ENCODE assay signal across 9 mouse cellular contexts in genomic region chr5:54241169-54241917, GRCm38 (mm10).
DNase-seq lines count a peak whose midpoint lies in the region; ATAC-seq and TF ChIP-seq lines count a peak whose summit lies in the region.
"Had no signal": no experiment of that assay in that cellular context is flagged by ENCODE, and none has a peak within 500 bp of the region (broad histone marks: within the 10 kb centered on the region; RNA-seq: fewer than 3 reads in every experiment).

No protein-coding gene starts in this region.

- peaks cover 7% of the 10 kb centered on the region for H3K4me1 ChIP-seq in hindbrain, embryonic 13.5 days (replicated peaks)
- no peaks in the 10 kb centered on the region for H3K4me1 ChIP-seq in hindbrain, embryonic 12.5 days
- no peaks in the 10 kb centered on the region for H3K4me1 ChIP-seq in lung, embryonic 14.5 days (ENCODE audit: insufficient read depth)
- H3K4me1 ChIP-seq in lung, adult 2 months (ENCODE audit: control insufficient read depth, insufficient read depth, low read length), result no peaks in the 10 kb centered on the region
- no peaks in the 10 kb centered on the region for H3K4me1 ChIP-seq in stomach, embryonic 15.5 days

- peak; percentile 53 for DNase-seq in lung, embryonic 14.5 days
- no peak for DNase-seq in lung, adult 2 months
- DNase-seq in left cerebral cortex, postnatal 25 days (ENCODE audit: low spot score in 2 of 2), result peak; percentile 35 to 89
- DNase-seq: liver, postnatal 0 days had no signal

- no peak for TF ChIP-seq CTCF in lung, embryonic 14.5 days (IDR thresholded peaks at IDR 0.05; ENCODE audit: low read depth)
- no peak for TF ChIP-seq CTCF in lung, adult 2 months (IDR thresholded peaks at IDR 0.05; ENCODE audit: insufficient read depth, low read length)

- H3K27me3 ChIP-seq in hindbrain, embryonic 13.5 days, result no peaks in the 10 kb centered on the region
- no peaks in the 10 kb centered on the region for H3K27me3 ChIP-seq in hindbrain, embryonic 12.5 days
- no peaks in the 10 kb centered on the region for H3K27me3 ChIP-seq in lung, embryonic 14.5 days (ENCODE audit: insufficient read depth, low read length)
- no peaks in the 10 kb centered on the region for H3K27me3 ChIP-seq in stomach, embryonic 15.5 days (replicated peaks)

- intact Hi-C loops in left cerebral cortex, postnatal 25 days (cut with DNase I), result loop anchor here (1.0 to 2.0 kb wide), 2 partner anchors 37 to 1175 kb away; no protein-coding TSS in a partner anchor

- no peak overlapping the region for H3K27ac ChIP-seq in hindbrain, embryonic 13.5 days
- H3K27ac ChIP-seq in hindbrain, embryonic 12.5 days, result no peak overlapping the region
- H3K27ac ChIP-seq in lung, embryonic 14.5 days (ENCODE audit: low read depth), result no peak overlapping the region
- H3K27ac ChIP-seq in stomach, embryonic 15.5 days, result no peak overlapping the region

- 0 out of 2 replicates have a peak, but pooled peaks have one; percentile 17 for ATAC-seq in hindbrain, embryonic 13.5 days (ENCODE audit: low FRiP score)
- ATAC-seq in hindbrain, embryonic 12.5 days (ENCODE audit: low FRiP score), result no peak
- ATAC-seq in lung, embryonic 14.5 days (ENCODE audit: insufficient read depth), result peak; percentile 38; the same call in 1 of the 2 replicates
- ATAC-seq in stomach, embryonic 15.5 days (ENCODE audit: insufficient read depth, low FRiP score, low read depth), result no peak
- no peak for ATAC-seq in megakaryocyte, adult 5-6 weeks (ENCODE audit: poor library complexity, severe bottlenecking)
- ATAC-seq: inflammation-experienced regulatory T-cells, adult 6 months; liver, postnatal 0 days had no signal

- H3K9ac ChIP-seq in hindbrain, embryonic 13.5 days, result no peak overlapping the region
- H3K9ac ChIP-seq in hindbrain, embryonic 12.5 days, result no peak overlapping the region
- no peak overlapping the region for H3K9ac ChIP-seq in lung, embryonic 14.5 days
- H3K9ac ChIP-seq in stomach, embryonic 15.5 days, result no peak overlapping the region
- H3K9ac ChIP-seq: liver, postnatal 0 days had no signal

- 47% methylated on average over 20 of the region's 20 CpGs for WGBS in hindbrain, embryonic 13.5 days
- whole genome bisulfite sequencing in hindbrain, embryonic 12.5 days, result 38% methylated on average over 20 of the region's 20 CpGs
- WGBS in lung, embryonic 14.5 days, result 29% methylated on average over 20 of the region's 20 CpGs
- 39% methylated on average over 20 of the region's 20 CpGs for WGBS in lung, adult 2 months
- WGBS in stomach, embryonic 15.5 days, result 34% methylated on average over 20 of the region's 20 CpGs

- H3K9me3 ChIP-seq in hindbrain, embryonic 13.5 days, result no peaks in the 10 kb centered on the region
- H3K9me3 ChIP-seq in hindbrain, embryonic 12.5 days (replicated peaks), result no peaks in the 10 kb centered on the region
- no peaks in the 10 kb centered on the region for H3K9me3 ChIP-seq in lung, embryonic 14.5 days (ENCODE audit: low read depth, low read length)
- H3K9me3 ChIP-seq in stomach, embryonic 15.5 days, result no peaks in the 10 kb centered on the region

- no peak overlapping the region for H3K4me3 ChIP-seq in hindbrain, embryonic 13.5 days
- H3K4me3 ChIP-seq in hindbrain, embryonic 12.5 days, result no peak overlapping the region
- H3K4me3 ChIP-seq in lung, embryonic 14.5 days (ENCODE audit: low read depth, low read length), result no peak overlapping the region
- no peak overlapping the region for H3K4me3 ChIP-seq in lung, adult 2 months (replicated peaks; ENCODE audit: extremely low read depth, low read depth, low read length)
- no peak overlapping the region for H3K4me3 ChIP-seq in stomach, embryonic 15.5 days (replicated peaks)

- no peaks in the 10 kb centered on the region for H3K36me3 ChIP-seq in hindbrain, embryonic 13.5 days
- H3K36me3 ChIP-seq in hindbrain, embryonic 12.5 days, result no peaks in the 10 kb centered on the region
- no peaks in the 10 kb centered on the region for H3K36me3 ChIP-seq in lung, embryonic 14.5 days (ENCODE audit: insufficient read depth)
- H3K36me3 ChIP-seq in stomach, embryonic 15.5 days, result no peaks in the 10 kb centered on the region

- no peak overlapping the region for H3K4me2 ChIP-seq in hindbrain, embryonic 13.5 days
- no peak overlapping the region for H3K4me2 ChIP-seq in hindbrain, embryonic 12.5 days (replicated peaks)
- H3K4me2 ChIP-seq in lung, embryonic 14.5 days, result peak overlapping the region; percentile 31; the same call in 1 of the 2 replicates
- H3K4me2 ChIP-seq in stomach, embryonic 15.5 days, result peak overlapping the region; percentile 29

- TF ChIP-seq POLR2A in lung, adult 2 months (IDR thresholded peaks at IDR 0.05; ENCODE audit: borderline replicate concordance, extremely low read depth, low read depth, low read length), result no peak

Comparison
In these comparisons a context has a peak if more than half of its experiments do, and no peak if none do; other contexts are left out.
1. ATAC-seq: peak in hindbrain, embryonic 13.5 days (single experiment) and lung, embryonic 14.5 days (single experiment); none in hindbrain, embryonic 12.5 days (single experiment), stomach, embryonic 15.5 days (single experiment) and megakaryocyte, adult 5-6 weeks (single experiment).
2. H3K4me2 ChIP-seq: peak in lung, embryonic 14.5 days (single experiment) and stomach, embryonic 15.5 days (single experiment); none in hindbrain, embryonic 13.5 days (single experiment) and hindbrain, embryonic 12.5 days (single experiment).